Mouse (Mus musculus) macrophage (primary cell): Measurements from ENCODE around the gene Muc2. TPM values are rescaled to one million over a fixed set of nuclear protein-coding genes. Genes with fewer than 3 reads are reported as not detected.
"Not testable (repeated sequence)": the region's sequence is repeated elsewhere in the genome, so short reads cannot be mapped to it uniquely, and the experiment has no call there.

Experiments used
- H3K27ac ChIP-seq: fragments of 350-480 bp; formaldehyde crosslinking; 2 replicates; pipeline ENCODE4 v1.9.0; 2021
- H3K36me3 ChIP-seq: fragments of 350-480 bp; formaldehyde crosslinking; 2 replicates; pipeline ENCODE4 v1.9.0; 2021; ENCODE audit errors: inconsistent target
- H3K4me3 ChIP-seq: fragments of 350-480 bp; formaldehyde crosslinking; 2 replicates; pipeline ENCODE4 v1.9.0; 2021; ENCODE audit errors: inconsistent target
- H3K79me2 ChIP-seq: fragments of 350-480 bp; formaldehyde crosslinking; 2 replicates; pipeline ENCODE4 v1.9.0; 2021; ENCODE audit errors: inconsistent target
- whole genome bisulfite sequencing: methylation state at CpG from one replicate; pipeline ENCODE4 v1.1.7; 2026; ENCODE audit warnings: inconsistent platforms; ENCODE audit not compliant: missing documents; 5-methylcytosine and 5-hydroxymethylcytosine counted together
- polyA plus RNA-seq: library from polyadenylated mRNA; stranded (reverse); fragments of 250-400 nt; gene quantifications from 3 replicates; pipeline ENCODE4 v1.2.4, GENCODE M21; 2018; ENCODE audit warnings: inconsistent platforms
- total RNA-seq, 78 experiments: library from RNA; depleted of rRNA; stranded (reverse); fragments of 250-400 nt; gene quantifications; 1 replicate in 9 of 78; 2 replicates in 24 of 78; 3 replicates in 43 of 78; 4 replicates in 2 of 78; pipeline ENCODE4 v1.2.4; 2018; ENCODE audit warnings: inconsistent platforms in 56 of 78

Muc2 gene
- total RNA-seq (2018; cell fraction: chromatin; rRNA removed): 10 to 100 TPM in 1 of 26 experiments, 1 to 10 TPM in 25; 1.0 to 14.4 (median 5.1) TPM
- under 1 TPM in 8 of 26 experiments, not detected in 18; 0.04 to 0.13 (median 0.07) TPM for total RNA-seq (2018; cell fraction: cytosol; rRNA removed)
- total RNA-seq (2018; cell fraction: nucleus; rRNA removed): 1 to 10 TPM in 14 of 26 experiments, under 1 TPM in 11, not detected in 1; 0.29 to 6.8 (median 1.2) TPM
- 0.07 to 0.14 TPM in 2 of 3 replicates, not detected in the other for polyA plus RNA-seq

- Histone ChIP-seq H3K36me3 (no peaks in the 10 kb centered on the region), H3K27ac (no peak within 1 kb of the TSS), H3K79me2 (no peaks in the 10 kb centered on the region), H3K4me3 (no peak within 1 kb of the TSS)
- 85% methylated on average over 7 of the region's 8 CpGs for WGBS
Measured at GRCm38 (mm10) chr7:141690040-141690439, at the start of gene Muc2. Gene Muc2, plus strand, starts transcription at chr7:141690340.

- WGBS: 100% methylated on average over 1 of the region's 1 CpGs
- Histone ChIP-seq H3K27ac (no peak overlapping the region), H3K79me2 (no peaks in the 10 kb centered on the region), H3K36me3 (no peaks in the 10 kb centered on the region), H3K4me3 (no peak overlapping the region)
Measured at GRCm38 (mm10) chr7:141642375-141642774, 47.8 kb upstream of the Muc2 start.

GRCm38 (mm10) chr7:141643160-141643559, 47.0 kb upstream of the Muc2 start:
- H3K4me3 ChIP-seq: no peak overlapping the region
- WGBS: 49% methylated on average over 3 of the region's 3 CpGs
- H3K36me3 ChIP-seq: no peaks in the 10 kb centered on the region
- H3K27ac ChIP-seq: no peak overlapping the region
- no peaks in the 10 kb centered on the region for H3K79me2 ChIP-seq

- 76% methylated on average over 2 of the region's 2 CpGs for WGBS
- H3K36me3 ChIP-seq: no peaks in the 10 kb centered on the region
- no peak overlapping the region for H3K27ac ChIP-seq
- no peaks in the 10 kb centered on the region for H3K79me2 ChIP-seq
- no peak overlapping the region for H3K4me3 ChIP-seq
Measured at GRCm38 (mm10) chr7:141647083-141647482, 43.1 kb upstream of the Muc2 start.

- Histone ChIP-seq H3K4me3 (no peak overlapping the region), H3K79me2 (no peaks in the 10 kb centered on the region), H3K36me3 (no peaks in the 10 kb centered on the region), H3K27ac (no peak overlapping the region)
- 78% methylated on average over 11 of the region's 11 CpGs for WGBS
Measured at GRCm38 (mm10) chr7:141647815-141648214, 42.3 kb upstream of the Muc2 start.

- no peaks in the 10 kb centered on the region for H3K36me3 ChIP-seq
- H3K4me3 ChIP-seq: no peak overlapping the region
- no peaks in the 10 kb centered on the region for H3K79me2 ChIP-seq
- H3K27ac ChIP-seq: no peak overlapping the region
- 81% methylated on average over 7 of the region's 7 CpGs for WGBS
Measured at GRCm38 (mm10) chr7:141652191-141652590, 37.9 kb upstream of the Muc2 start.

GRCm38 (mm10) chr7:141660346-141660745, 29.8 kb upstream of the Muc2 start:
- WGBS: 86% methylated on average over 1 of the region's 1 CpGs
- no peak overlapping the region for H3K4me3 ChIP-seq
- no peaks in the 10 kb centered on the region for H3K79me2 ChIP-seq
- H3K36me3 ChIP-seq: no peaks in the 10 kb centered on the region
- H3K27ac ChIP-seq: no peak overlapping the region

- 73% methylated on average over 3 of the region's 3 CpGs for WGBS
Measured at GRCm38 (mm10) chr7:141661481-141661880, 28.7 kb upstream of the Muc2 start.

GRCm38 (mm10) chr7:141662223-141662622, 27.9 kb upstream of the Muc2 start:
- no peaks in the 10 kb centered on the region for H3K36me3 ChIP-seq
- H3K27ac ChIP-seq: no peak overlapping the region
- no peaks in the 10 kb centered on the region for H3K79me2 ChIP-seq
- 87% methylated on average over 5 of the region's 5 CpGs for WGBS
- no peak overlapping the region for H3K4me3 ChIP-seq

More at GRCm38 (mm10) chr7:141661481-141661880, 28.7 kb upstream of the Muc2 start:
- H3K36me3 ChIP-seq: no peaks in the 10 kb centered on the region
- no peaks in the 10 kb centered on the region for H3K79me2 ChIP-seq
- no peak overlapping the region for H3K27ac ChIP-seq
- H3K4me3 ChIP-seq: no peak overlapping the region

GRCm38 (mm10) chr7:141666190-141666589, 23.9 kb upstream of the Muc2 start:
- no peak overlapping the region for H3K27ac ChIP-seq
- H3K79me2 ChIP-seq: no peaks in the 10 kb centered on the region
- no peak overlapping the region for H3K4me3 ChIP-seq
- no peaks in the 10 kb centered on the region for H3K36me3 ChIP-seq
- 8% methylated on average over 4 of the region's 4 CpGs for WGBS

- H3K36me3 ChIP-seq, H3K27ac ChIP-seq, H3K4me3 ChIP-seq, H3K79me2 ChIP-seq: not testable (repeated sequence)
- 80% methylated on average over 3 of the region's 3 CpGs for WGBS
Measured at GRCm38 (mm10) chr7:141669097-141669496, 21.0 kb upstream of the Muc2 start.

GRCm38 (mm10) chr7:141670999-141671398, 19.1 kb upstream of the Muc2 start:
- no peaks in the 10 kb centered on the region for H3K36me3 ChIP-seq
- 86% methylated on average over 4 of the region's 4 CpGs for WGBS
- H3K27ac ChIP-seq: no peak overlapping the region
- no peaks in the 10 kb centered on the region for H3K79me2 ChIP-seq
- no peak overlapping the region for H3K4me3 ChIP-seq

- Histone ChIP-seq H3K4me3 (no peak overlapping the region), H3K27ac (no peak overlapping the region)
- 88% methylated on average over 5 of the region's 5 CpGs for WGBS
Measured at GRCm38 (mm10) chr7:141671626-141672291, 18.4 kb upstream of the Muc2 start.

GRCm38 (mm10) chr7:141678922-141679321, 11.2 kb upstream of the Muc2 start:
- Histone ChIP-seq H3K79me2 (no peaks in the 10 kb centered on the region), H3K4me3 (no peak overlapping the region), H3K36me3 (no peaks in the 10 kb centered on the region), H3K27ac (no peak overlapping the region)
- whole genome bisulfite sequencing: 15% methylated on average over 4 of the region's 4 CpGs

More at GRCm38 (mm10) chr7:141671626-141672291, 18.4 kb upstream of the Muc2 start:
- Histone ChIP-seq H3K79me2 (no peaks in the 10 kb centered on the region), H3K36me3 (no peaks in the 10 kb centered on the region)

GRCm38 (mm10) chr7:141687330-141687729, 2.8 kb upstream of the Muc2 start:
- 85% methylated on average over 10 of the region's 10 CpGs for WGBS
- H3K27ac ChIP-seq: no peak overlapping the region
- no peaks in the 10 kb centered on the region for H3K79me2 ChIP-seq
- H3K4me3 ChIP-seq: no peak overlapping the region
- no peaks in the 10 kb centered on the region for H3K36me3 ChIP-seq
